Mouse (Mus musculus) urinary bladder, postnatal 36 days (tissue): ENCODE data around the gene Bcam.
"Not testable (repeated sequence)": the region's sequence is repeated elsewhere in the genome, so short reads cannot be mapped to it uniquely, and the experiment has no call there.

ENCODE experiments used
- DNase-seq, 2 experiments: peaks; one replicate each; pipeline ENCODE4 v3.0.0; 2022; ENCODE audit warnings: low spot score in 2 of 2, mixed read lengths in 1 of 2

Gene Bcam

GRCm38 (mm10) chr7:19770984-19771391 lies at the start of gene Bcam:
Gene Bcam (minus strand): TSS chr7:19771016.
- no peak for DNase-seq

DNA sequence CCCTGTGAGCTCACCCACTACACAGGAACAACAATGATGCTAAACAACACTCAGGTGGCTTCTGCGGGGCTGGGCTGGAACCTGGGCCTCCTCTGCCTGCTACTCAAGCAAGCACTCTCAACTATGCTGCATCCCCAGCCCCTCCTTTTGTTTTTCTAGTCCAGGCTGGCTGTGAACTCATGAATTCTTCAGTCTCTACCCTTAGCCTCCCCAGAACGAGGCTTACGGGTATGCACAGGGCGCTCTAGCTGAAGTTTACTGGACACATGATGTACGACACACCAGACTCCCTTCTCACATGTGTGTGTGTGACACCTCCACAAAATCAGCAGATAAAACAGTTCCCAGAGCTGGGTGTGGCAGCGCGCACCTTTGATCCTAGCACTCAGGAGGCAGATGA lies 48.1 kb upstream of the Bcam start:
- DNase-seq = no peak

DNA sequence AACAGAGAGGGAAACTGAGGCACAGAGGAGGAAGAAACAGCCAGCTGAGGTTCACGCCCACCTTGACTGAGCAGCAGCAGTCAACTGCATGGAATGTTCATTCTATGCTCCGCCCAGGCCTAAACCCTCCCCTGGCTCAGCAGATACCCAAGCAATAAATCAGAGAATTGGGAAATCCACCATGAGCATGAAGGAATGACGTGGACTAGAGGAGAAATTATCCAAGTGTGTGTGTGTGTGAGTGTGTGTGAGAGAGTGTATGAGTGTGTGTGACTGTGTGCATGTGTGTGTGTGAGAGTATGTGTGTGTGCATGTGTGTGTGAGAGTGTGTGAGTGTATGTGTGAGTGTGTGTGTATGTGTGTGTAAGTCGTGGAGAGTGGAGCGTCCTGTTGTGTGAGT lies 47.6 kb upstream of the Bcam start:
- DNase-seq = peak in 1 of 2 experiments; percentile 70

GRCm38 (mm10) chr7:19817382-19818105 lies 46.7 kb upstream of the Bcam start:
- DNase-seq = peak; percentile 66 to 67

DNA sequence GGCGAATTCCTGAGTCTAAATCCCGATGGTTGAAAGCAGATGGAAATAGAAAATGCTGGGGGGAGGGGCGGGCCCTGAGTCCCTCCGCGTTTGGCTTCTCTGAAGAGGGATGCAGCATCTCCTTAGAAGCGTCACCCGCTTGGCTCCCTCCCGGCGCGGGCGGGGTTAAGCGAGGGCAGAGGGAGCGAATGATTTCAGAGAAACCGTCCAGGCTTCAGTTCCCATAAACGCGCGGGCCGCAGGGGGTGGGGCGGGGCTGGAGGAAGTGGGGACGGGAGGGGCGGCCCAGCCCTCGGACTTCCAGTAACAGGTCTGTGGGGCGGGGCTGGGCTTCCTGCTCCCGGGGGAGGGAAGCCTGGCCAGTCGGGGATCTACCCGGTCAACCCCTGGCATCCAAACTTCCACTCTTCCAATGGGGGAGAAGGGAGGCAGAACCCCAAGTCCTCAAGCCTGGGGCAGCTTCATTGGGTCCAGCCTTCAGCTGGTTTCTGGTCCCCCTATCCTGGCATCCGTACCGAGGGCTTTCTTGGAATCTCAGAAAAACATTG lies 45.5 kb upstream of the Bcam start:
- DNase-seq = peak; percentile 80 to 91

GRCm38 (mm10) chr7:19815296-19816223 lies 44.7 kb upstream of the Bcam start:
- DNase-seq = no peak

- DNase-seq = no peak
These were observed 42.8 kb upstream of the Bcam start for GRCm38 (mm10) chr7:19813579-19814122.

DNA sequence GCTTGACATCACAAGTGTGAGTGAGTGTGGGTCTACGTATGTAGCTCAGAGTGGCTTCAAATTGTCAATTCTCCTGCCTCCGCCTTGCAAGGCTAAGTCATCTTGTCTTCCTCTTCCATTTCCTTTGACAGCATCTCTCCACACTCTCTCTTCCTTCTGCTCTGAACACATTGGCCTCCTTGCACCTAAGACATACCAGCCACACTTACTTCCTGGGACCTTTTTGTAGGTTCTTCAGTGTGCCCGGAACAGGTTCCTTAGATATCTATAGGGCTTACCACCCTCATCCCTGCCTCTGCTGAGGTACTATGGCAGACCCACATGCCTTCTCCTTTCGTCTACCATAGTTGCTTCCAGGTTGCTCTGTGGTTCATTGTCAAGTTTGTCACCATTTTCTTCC lies 42.3 kb upstream of the Bcam start:
- no peak for DNase-seq

- DNase-seq = no peak
These were observed 40.3 kb upstream of the Bcam start for GRCm38 (mm10) chr7:19811114-19811513.

DNA sequence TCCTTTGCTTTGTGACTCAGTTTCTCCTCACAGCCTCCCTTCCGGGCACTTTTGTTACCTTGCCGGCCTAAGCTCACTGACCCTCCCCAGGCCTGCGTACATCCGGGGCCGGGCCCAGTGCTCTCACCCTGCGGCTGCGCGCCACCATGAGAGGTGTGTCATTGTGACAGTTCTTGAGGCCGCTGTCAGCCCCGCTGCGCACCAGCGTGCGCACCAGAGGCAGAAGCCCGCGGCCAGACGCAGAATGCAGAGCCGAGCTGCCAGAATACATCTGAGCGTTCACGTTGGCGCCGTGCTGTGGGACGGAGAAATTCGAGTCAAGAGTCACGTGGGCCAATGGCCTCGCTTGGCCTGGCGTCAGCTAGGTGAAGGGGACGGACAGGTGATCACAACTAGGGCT lies 38.6 kb upstream of the Bcam start:
- DNase-seq = no peak

DNA sequence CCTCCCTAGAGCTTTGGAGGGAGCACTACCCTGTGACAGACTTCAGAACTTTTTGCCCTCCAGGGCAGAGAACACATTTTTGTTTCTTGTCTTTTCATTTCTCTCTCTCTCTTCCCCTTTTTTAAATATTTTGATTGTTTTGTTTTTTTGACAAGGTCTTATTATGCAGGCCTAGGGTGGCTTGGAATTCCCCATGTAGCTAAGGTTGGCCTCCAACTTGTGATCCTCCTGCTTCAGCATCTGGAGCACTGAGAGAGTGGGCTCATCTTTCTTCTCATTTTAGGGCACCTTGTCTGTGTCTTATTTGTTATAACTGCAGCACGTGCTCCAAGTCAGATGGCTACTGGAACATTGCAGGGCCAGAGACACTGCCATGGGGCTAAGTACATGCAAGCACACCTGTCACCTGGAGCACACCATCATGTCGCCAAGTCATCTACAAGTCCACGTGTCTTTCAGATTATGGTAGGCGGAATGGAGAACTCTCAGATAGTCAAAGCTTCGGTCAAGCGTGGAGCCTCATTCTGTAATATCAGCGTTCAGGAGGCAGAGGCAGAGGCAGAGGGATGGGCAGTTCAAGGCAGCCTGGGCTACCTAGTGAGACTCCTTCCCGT lies 35.6 kb upstream of the Bcam start:
- no peak for DNase-seq

DNA sequence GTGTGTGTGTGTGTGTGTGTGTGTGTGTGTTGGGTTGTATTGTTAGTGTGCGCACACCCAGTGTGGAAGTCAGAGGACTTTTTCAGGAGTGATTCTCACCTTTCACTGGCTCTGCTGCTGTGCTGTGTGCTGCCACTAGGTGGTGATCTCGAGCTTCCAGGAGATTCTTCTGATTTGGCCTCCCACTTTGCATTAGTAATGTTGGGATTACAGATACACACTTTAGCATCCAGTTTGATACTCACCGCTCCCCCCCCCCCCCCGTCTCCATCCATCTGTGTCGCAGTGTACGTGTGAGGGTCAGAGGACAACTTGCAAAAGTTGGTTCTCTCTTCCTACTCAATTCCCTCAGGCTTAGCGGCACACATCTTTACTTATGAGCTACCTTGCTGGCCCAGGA lies 32.2 kb upstream of the Bcam start:
- DNase-seq = peak; percentile 80 to 81

DNA sequence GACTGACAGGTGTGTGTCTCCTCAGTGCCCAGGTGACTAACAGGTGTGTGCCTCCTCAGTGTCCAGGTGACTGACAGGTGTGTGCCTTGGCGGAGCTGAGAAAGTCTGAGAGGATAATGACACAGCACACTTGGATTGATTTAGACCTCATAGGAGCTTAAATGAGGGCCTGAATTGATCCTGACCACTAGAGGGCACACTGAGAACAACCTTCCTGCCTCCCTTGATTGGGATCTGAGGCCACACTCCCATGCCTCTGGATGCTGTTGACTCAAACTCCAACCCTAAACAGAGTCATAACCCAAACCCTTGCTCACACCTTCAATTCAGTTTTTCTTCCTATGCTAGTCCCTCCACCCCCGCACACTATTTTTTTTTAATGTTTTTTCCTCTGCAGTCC lies 29.9 kb upstream of the Bcam start:
- peak in 1 of 2 experiments; percentile 59 for DNase-seq

GRCm38 (mm10) chr7:19796697-19797588 lies 26.1 kb upstream of the Bcam start, which contains the start of gene Cblc:
Gene Cblc (minus strand): TSS chr7:19796809.
- peak; percentile 89 to 91 for DNase-seq

DNA sequence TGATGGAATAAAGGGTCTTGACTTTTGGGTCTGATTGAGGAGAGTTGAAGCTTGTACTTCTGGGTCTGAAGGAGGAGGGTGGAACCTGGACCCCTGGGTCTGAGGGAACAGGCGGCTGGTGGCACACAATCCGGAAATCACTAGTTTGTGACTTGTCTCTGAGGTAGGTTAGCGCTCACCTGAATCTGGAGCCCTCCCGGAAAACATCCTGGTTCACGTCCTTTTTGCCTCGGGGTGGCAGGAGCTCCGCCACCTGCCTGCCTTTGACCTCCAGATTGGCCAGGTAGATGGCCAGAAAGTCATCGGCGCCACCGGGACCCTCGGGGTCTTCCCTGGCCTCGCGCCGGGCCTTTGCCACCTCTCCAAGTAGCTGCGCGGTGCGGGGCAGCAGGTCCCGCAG lies 25.4 kb upstream of the Bcam start:
- no peak for DNase-seq

GRCm38 (mm10) chr7:19795236-19795635 lies 24.4 kb upstream of the Bcam start:
- DNase-seq = no peak

DNA sequence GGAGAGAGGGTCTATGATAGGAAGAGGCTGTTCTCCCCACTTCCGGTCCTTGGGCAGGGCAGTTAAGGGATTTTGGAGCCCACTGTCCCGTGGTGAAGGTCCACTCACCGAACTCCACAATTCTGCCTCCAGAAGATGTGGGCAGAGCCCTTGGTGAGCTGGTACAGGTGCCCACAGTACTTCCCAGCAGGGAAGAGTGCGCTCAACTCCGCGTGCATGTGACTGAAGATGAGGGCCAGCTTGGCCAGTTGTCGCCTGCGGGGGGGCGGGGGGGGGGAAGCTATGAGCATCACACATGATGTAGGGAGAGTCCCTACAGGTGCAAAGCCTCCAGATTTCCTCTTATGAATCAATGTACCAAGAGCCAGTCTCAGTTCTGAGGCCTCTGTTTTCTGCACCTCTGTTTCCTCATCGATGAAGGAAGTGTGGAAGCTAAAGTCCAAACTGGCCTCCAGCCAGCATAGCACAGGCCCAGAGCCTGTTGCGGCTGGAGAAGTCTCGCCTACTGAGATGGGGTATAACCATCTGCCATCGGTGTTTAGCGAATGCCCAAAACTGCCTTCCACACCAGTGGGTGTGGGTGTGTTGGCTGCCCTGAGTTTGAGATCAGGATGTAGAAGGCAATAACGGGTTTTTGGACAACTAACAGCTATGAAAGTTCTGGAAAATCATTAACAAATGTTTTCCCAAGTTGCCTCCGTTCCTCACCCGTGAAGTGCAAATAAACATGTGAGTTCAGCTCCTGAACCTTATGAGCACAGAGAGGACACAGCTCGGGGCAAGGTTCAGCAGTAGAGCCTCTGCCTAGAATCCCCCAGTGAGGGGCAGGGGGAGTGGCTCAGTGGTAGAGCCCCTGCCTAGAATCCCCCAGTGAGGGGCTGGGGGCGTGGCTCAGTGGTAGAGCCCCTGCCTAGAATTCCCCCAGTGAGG lies 22.1 kb upstream of the Bcam start:
- DNase-seq = no peak

DNA sequence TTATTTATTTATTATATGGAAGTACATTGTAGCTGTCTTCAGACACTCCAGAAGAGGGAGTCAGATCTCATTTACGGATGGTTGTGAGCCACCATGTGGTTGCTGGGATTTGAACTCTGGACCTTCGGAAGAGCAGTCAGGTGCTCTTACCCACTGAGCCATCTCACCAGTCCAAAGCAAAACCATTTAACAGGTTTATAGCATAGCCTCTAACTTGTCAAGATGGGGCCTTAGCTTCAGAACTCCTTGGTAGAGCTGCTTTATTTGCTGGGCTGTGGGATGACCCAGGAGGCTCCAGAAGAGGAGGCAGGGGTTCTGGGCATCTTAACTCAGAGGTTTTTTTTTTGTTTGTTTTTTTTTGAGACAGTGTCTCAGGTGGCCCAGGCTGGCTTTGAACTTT lies 20.7 kb upstream of the Bcam start:
- not testable (repeated sequence) for DNase-seq

DNA sequence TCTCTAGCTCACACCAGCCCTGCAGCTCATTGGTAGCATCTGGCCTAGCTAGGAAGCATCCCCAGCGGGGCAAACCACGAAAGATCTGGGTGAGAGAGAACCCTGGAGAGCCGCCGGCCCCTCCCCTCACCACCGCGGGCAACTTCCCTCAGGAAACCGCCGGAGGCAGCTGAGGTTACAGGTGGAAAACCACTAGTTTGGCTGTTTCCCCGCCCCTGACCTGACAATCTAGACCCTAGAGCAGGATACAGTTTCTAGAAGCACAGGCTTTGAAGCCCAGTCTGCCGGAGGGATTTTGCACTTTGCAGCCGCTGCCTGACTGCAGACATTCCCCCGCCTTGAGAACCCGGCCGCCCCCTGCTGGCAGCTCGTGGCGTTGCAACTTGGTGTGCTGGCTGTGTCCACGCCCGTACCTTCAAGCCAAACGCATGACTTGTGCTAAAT lies 19.1 kb upstream of the Bcam start:
- peak; percentile 87 to 91 for DNase-seq
